Mouse (Mus musculus) heart, postnatal 4 days (tissue): ENCODE measurements at regions not wholly inside any gene's neighbourhood (a gene's known extent, or its start where the extent isn't known, plus 50 kb on each side); places are given as distances from the start of the nearest gene placed in this dataset.

Experiments used
- DNase-seq: peaks from one replicate; pipeline ENCODE4 v3.0.0; 2021

DNA sequence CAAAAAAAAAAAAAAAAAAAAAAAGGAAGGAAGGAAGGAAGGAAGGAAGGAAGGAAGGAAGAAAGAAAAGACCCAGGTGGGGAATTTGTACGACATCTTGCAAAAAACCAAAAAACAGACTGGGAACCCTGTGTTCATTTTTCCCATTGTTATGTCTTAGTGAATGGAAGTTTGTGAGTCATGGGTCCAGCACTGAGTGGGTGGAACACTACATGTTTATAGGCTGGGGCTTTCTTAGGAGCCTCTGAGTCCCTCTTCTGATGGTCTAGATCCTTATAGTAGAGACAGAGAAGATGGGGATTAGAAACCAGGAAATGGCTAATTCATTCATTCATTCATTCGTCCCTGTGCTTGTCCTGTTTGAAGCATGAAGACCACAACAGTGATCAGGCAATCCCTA lies 105.5 kb downstream of the Tpra1 start:
- no peak for DNase-seq

DNA sequence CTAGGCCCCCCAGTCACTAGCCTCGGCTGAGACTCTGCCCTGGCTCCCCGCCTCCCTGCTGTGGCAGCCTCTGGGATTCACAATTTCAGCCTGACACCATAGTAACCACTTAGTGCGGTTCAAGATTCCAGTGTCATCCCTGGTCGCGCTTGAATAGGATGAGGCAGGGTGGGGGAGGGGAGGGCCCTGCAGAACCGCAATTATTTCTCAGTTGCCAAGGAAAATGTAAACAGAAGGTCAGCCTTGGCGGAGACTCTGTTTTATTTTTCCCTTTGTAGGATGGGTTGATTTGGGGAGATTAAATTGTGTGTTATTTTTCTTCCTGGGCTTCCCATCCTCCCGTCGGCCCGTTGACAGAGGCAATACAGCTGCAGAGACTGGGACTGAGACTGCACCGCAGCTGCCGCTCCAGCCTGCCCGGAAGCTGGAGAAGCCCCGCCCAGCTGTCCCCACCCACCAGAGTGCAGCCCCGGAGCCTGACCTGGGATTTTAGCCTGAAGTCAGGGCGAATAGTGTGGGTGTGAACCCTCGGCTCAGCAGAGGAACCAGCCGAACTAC lies 106.6 kb downstream of the Tpra1 start:
- DNase-seq: peak; percentile 73

DNA sequence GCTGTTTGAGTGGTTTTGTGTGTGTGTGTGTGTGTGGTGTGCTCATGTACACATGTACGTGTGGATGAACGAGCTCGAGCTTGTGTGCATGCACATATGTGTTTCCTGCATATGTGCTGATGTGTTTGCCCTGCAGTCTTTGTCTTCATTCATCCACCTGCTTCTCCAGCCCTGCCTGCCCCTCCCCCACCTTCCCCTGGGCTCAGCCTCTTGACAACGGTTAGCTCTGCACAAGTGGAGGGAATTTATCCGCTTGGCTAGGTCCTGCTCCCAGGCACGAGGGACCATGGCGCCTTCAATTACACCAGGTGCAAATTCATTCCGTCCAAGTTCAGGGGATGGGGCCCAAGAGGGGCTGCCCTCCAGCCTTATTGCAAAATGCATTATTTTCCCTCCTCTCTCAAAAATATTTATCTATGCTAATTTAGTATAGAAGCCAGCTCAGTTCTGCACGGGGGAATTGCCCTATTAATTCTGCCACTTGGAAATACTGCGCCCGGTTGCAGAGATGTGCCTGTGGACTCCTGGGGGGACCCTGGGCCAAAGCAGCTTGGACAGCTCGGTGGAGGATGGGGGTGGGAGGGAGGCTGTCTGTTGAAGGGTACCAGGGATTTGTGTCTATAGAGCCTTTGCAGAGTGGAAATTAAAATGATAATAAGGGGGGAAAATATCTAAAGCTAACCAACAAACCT lies 111.1 kb downstream of the Tpra1 start:
- no peak for DNase-seq

DNA sequence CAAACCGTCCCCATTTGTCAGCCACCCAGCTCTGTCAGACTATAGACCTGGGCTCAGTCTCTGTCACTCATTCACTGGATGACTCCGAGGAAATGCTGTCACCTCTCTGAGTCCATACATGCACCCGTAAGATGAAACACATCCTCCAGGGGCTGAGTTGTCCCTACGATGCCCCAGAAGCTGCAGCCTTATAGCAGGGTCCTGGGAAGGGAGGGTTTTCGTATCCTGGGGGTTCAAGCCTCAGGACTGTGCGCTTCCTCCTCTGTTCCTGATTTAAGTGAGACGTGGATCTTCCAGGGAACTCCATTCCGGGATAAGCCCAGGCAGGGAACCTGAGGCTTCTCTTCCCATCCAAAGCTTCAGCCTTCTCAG lies 111.6 kb downstream of the Tpra1 start:
- DNase-seq: no peak

DNA sequence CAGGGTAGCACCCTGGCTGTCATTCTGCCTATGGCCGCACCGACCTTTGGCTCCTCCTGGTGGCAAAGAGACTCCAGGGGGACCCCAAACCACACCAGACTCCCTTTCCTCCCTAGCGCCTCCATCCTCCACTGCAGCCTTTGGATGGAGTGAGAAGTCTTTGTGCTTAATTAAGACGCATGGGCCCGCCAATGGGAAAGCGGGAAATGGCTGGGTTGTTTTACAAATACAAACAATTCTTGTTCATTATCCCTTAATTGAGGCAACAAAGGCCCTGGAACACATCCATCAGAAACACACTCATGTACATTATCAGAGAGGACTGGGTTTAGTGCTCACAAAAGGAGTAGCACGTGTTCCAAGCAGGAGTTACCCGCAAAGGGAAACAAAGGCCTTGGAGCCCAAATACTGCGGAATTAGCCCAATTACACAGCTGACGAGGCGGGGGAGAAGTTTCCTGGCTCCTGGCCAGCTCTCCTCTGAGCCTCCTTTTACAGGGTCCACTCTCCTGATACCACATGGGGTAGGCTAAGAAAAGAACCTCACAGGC lies 122.1 kb downstream of the Tpra1 start:
- DNase-seq: no peak

DNA sequence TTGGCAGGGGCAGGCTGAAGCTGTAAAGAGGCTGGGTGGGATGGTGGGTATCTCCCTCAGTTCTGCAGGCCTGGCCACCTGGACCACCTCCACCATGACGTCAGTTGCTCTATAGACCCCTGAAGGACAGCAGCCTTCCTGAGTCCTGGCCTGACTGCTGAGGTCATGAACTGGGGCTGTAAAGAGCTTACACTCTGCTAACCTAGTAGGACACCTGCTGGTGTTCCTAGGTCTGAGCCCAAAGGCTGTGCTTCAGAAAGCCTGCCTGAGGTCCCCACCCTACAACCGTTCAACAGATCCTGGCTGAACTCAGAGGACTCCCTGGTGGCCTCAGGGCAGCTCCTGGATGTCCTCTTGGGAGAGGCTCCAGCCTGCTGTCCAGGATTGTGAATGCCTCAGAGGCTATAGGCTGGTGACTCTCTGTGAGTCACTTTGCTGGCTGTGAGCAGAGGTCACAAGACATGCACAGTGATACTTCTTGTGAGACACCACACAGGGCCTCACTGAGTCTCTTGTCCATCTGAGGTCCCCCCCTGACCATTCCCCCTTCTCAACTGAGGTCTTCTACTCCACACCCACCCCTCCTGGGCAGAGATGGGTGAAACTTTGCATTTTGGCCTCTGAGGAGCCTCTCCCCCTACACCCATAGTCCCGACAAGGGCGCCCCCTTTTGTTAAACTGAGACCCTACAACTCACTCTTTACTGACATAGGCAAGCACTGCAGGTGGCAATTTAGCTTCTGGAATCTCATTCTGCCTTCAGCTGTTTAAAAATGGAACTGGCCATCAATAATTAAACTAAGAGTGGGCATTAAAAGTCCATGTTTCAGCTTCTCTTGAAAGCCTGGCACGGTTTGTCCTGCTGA lies 131.6 kb downstream of the Tpra1 start:
- DNase-seq: peak; percentile 27

DNA sequence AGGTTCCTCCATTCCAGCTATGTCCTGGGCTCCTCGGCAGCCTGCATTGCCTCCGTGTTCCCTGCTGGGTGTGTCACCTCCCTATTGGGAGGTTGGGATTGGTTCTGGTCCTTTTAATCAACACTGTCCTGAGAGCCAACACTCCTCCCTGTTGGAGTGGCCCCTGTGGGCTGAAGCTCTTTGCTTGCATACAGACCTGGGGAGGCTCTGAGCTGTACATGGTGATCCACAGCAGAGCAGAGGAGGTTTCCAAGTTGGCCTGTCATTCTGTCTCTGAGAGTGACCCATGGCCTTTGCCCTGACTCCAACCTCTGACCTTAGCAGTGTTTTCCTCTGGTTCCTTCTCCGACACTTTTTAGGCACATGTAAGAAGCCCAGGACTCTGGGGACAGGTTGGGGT lies 132.4 kb downstream of the Tpra1 start:
- DNase-seq: no peak

DNA sequence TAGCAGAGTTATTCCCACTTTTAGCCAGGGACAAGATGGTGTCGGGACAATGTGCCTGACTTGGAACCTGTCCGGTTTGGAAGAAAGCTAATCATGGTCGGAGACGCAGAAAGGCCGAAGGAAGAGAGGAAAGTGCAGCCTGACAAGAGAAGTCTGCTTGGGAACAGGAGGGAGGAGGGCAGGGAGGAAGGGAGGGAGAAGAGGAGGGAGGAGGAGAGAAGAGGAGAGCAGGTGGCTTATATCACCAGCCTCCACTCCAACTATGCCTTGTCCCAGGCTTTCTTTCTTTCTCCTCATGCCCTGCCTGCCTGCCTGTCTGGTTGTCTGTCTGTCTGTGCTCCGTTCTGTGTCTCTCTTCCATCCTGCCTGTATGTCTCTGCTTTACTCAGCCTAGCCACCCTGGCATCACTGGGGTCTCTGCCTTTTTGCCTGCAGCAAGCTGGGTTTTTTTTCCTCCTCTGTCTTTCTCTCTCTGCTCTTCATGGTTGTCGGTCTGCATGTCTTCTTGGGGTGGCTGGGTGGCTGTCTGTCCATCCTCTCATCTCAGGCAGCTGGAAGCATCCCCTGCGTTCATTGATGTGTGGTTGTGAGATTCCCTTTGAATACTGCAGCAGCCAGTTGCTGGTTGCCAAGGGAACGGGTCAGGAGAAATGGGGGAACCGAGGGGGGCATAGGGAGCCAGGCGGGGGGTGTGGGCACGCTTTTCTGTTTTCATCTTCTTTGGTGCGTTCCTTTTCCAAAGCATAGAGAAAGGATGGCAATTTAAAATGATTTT lies 133.2 kb downstream of the Tpra1 start:
- DNase-seq: no peak

DNA sequence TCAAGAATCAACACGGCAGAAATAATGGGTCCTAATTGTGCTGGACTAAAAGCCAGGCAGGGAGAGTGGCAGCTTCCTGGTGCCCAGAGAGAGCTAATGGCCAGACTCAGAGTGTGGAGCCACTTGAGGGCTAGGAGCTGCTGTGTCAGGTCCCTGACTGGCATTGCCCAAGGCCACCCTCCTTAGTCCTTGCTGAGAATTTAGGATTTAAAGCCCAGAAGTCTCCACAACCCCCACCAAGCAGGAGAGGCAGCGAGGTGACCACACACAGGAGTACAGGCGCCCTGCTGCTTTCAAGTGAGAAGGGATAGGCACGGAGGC lies 133.7 kb downstream of the Tpra1 start:
- DNase-seq: no peak

DNA sequence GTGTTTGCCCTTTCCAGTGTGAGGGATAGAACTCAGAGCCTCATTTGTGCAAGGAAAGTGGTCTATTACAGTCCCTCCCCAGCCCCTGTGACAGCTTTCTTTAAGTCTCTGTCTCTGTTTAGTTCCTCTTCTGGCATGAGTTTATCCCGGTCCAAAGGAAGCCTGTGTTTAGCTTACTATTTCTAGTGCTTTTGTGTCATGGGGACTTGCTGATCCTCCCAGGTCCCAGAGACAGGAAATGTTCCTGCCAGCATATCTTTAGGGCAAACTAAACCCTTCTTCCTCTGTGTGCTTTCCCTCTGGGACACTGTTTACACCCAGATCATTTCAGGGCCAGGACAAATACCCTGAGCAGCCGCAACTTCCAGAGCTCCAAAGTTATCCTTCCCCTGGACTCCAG lies 135.3 kb downstream of the Tpra1 start:
- DNase-seq: no peak

DNA sequence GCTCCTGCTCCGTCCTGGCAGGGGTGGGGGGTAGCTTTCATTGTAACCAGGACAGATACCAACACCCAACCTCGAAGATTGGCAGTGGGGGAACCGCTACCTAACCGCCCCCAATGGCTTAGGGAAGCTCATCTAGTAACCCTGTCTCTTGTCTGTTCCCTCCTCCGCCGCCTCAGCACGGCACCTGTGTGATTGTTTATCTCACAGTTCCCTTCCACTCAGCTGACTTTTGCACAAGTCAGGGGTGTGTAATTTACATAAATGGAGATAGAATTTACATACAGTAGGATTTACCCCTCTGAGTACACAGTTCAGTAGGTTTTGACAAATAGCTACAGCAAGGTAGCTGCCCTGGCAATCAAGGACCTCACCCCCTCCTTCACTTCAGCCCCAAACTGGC lies 135.8 kb downstream of the Tpra1 start:
- DNase-seq: no peak

DNA sequence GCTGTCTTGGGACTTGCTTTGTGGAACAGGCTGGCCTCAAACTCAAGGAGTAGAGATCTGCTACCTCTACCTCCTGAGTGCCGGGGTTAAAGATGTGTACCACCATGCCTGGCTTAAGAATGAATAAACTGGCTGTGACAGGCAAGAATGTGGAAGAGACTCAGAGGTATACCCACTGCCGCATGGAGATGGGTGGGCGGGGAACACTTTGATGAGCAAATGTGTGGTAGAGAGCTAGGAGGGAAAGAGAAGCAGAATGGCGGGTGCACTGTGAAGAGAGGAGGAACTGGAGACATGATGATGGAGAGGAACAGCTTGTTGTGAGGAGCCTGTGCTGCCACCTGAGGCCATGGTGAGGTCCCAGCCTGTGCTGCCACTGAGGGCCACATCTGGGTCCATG lies 138.9 kb downstream of the Tpra1 start:
- no peak for DNase-seq

DNA sequence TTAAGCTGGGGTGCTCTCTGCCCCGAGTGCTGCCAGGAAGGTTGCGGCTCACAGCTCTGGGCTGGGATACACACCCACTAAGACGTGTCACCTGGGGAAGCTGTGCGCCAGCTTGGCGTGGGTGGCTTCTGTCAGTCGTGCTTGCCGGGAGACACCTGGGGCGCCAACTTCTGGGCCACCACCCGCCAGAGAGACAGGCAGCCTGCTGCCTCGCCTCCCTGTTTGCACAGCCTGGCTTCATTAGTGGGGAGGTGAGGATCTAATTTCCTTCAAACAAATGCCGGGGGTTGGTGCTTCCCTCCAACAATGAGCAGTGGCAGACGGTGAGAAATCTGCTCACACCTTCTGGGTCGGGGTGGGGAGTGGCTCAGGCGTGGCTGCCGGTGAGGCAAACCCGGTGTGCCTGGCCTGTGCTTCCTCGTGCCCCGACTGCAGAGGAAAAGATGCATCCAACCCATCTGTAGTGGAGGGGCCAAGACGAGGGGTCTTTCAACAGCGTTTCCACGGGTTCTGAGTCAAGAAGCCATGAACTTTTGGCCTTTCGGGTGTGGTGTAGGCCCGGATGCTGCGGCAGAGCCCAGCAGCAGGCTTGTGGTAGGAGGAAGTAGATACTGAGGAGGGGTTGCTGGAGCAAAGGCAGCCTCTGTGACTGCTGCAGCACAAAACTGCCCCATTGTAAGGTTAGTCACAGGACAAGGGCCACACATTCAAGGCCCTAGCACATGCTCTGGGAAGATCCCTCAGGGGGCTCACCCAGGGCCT lies 140.6 kb downstream of the Tpra1 start:
- no peak for DNase-seq

DNA sequence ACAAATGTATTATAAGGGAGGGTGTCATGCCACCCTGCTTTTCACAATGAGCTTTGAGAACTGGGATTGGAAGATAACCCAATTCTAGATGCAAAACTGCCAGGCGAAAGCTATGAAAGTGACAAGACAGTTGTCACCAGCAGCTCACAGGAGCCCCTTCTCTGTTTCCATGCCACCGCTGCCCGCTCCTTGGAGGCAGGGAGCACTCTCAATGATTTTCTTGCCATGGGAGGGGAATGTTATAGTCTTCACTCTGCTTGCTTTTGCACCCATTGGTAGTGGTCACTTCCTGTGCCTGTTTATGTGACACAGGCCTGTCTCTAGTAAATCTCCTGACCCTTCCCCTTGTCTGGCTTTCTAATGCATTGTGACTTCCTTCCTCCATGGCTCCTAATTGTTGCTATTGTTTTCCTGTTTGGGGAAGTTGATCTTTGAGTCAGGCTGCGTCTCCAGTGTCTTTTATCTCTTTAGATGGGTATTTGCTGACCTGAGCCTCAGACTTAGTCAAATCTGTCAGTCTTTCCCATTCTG lies 143.4 kb downstream of the Tpra1 start:
- DNase-seq: no peak

DNA sequence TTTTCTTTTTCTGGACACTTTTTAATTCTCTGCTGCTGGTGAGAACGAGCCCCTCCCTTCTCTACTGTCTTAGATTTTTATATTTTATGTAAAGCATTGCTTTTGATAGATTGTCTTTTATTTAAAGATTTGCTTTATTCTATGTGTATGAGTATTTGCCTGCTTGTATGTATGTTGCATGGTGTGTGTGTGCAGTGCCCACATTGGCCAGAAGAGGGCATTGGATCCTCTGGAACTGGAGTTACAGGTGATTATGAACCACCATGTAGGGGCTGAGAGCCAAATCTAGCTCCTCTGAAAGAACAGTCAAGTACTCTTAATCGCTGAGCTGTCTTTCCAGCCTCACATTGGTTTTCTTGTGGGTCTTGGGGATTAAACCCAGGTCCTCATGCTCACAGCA lies 144.4 kb downstream of the Tpra1 start:
- DNase-seq: peak; percentile 11

DNA sequence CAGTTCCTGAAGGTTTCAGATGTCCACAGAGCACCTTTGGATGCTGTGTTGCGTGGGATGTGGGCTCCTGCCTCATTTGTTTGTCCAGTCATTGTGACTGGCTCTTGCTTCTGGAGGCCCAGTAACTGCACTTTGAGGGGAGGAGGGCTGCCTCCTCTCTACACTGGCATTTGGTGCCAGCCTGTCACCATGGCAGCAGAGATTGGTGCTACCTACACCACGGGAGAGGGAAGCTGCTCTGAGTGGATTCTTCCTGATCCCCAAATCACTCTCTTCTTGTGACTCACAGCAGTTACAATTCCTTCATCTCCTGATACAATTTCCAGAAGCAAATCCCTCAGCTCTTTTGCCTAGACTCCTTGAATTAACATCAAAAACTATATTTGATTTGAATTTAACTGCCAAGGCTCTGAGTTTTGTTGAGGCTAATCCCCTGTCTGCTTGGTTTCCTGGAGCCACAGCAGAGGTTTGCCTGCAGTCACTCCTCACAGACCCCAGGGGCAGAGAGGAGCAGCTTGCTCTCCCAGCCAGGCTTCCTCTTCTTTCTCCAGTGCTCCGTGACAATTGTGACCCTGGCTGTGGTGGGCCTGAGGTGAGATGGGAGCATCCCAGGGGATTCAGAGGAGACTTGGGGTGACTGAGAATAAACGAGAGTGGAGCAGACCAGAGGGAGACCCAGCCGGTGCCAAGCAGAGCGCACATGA lies 145.7 kb downstream of the Tpra1 start:
- peak; percentile 10 for DNase-seq

DNA sequence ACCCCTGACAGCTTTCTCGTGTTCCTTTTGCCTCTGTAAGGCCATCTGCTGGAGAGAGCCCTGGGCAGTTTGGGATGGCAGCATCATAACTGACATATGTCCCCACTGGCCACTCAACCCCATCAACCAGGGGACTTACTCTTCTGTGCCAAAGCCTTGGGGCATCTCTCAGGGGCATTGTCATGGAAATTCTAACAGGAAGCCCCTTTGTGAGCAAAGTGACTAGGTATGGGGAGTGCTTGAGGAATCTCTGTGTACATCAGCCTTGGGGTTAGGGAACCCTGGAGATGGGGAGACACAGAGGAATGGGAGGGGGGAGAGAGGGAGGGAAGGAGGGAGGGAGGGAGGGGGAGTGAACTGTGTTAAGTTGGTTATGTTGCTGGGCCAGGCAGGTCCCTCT lies 147.2 kb downstream of the Tpra1 start:
- DNase-seq: no peak

DNA sequence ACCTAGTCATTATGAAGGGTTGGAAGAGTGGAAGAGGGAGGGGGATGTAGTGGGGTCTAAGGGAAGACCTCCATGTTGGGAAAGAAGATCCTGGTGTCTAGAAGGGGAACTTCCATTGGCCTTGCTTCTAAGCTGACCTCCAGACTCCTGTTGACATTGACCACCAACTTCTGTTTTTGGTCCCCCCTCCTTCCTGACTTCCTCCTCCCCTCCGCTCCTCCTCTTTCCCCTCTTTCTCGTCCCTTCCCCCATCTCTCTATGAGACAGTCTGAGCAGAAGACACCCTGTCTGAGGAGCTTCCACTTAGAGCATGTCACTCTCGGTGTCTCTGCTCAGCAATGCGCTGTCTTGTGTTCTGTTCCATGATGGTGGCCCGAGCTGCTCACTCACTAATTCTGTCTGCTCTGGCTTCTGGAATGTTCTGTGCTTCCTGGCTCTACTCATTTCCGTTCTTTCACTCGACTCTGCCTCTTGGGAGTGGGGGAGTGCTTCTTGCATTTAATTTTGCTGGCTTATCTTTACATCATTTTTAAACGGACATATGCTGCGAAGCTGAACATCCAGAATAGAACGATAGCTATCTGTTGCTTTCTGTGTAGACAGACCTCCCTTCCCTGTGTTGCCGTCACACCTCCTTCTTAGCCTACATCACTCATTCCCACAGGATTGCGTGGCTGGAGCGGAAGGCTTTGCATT lies 148.7 kb downstream of the Tpra1 start:
- no peak for DNase-seq

DNA sequence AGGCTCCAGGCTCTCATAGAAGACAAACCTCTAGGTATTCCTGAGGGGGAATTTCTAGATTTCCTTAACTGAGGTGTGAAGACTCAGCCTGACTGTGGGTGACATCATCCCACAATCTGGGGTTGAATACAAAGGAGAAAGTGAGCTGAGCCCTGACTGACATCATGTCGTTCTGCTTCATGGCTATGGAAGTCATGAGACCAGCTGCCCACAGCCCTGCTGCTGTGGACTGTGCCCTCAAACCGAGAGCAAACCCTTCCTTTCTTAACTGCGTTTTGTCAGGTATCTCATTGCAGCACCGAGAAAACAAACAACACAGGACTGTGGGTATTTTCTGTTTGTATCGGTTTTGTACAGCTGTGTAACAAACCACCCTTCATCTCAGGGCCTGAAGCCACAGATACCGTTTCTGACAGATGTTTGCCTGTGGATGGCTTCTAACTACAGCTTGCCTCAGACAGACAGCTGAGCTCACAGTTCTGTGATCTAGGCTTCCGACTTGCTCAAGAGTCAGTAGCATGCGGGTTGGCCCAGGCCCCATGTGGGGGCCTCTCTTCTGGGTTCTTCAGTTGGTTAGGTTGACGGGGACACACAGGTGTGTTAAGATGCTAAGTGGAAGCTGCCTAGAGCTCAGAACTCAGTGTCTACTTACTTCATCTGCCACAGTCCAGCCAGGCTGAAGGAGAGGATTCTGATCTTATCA lies 150.9 kb downstream of the Tpra1 start:
- DNase-seq: no peak

DNA sequence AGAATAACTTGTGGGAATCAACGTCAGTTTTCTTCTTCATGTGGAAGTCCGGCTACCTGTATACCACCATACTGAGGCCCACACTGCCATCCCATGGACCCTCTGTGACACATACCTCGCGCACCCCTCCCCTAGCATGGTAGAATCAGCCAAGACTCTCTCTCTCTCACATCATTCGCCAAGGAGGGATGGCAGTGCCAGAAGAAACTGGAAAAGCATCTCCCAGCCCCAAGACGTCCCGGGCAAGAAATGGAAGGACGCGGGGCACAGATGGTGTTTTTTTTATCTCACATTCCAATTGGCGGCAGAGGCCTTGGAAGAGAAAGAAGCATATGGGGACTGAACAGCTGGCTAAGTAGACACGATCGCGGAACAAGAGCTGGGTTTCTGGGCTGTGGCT lies 152.0 kb downstream of the Tpra1 start:
- no peak for DNase-seq
